Mouse (Mus musculus): ENCODE results near the gene Sergef.

Gene Sergef

DNA sequence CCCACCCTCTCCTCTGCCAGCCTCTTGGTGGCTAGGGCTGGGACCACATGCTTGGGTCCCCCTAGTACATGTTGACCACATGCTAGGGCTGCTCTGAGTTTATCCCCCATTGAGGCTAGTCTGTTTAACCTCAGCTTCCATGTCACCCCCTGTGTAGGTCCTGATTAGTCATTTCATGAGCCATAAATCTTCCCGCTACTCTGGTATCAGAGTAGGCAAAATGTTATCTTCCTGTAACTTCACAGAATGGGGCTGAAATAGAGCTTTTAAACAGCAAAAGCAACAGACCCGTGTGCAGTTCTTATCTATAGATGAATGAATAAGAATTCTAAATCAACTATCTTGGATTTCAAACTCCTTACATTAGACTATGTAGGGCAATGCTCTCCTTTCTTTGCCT, 138.1 kb downstream of the Sergef start:
- DNase-seq (ENCODE audit: low read depth, low spot score), result no peak

GRCm38 (mm10) chr7:46499561-46499960, 140.0 kb downstream of the Sergef start:
- no peak for DNase-seq (ENCODE audit: low read depth, low spot score)

DNA sequence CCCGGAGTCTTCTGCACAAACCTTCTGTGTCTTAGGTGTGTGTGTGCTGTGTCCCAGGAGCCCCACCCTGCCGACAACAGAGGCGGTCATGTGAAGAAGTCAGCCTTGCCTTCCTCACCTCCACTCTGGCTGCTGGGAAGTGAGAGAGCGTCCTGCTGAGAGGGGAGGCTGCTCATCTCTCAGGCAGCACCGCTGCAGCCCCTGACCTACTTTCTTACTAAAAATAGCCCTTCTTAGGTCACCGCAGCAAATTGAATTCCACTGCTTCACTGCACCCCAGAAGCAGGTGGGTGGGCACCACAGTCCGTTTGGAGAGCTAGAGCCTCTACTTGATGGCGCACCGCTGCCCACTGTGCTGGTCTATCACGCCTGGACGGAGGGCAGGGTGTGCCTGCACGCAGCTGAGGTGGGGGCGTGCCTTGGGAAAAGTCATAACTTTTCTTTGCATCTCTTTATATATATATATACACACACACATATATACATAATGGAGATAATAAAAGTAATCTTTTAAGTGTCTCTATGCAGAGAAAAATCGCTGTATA, 147.4 kb downstream of the Sergef start:
- DNase-seq (ENCODE audit: low read depth, low spot score), result no peak

DNA sequence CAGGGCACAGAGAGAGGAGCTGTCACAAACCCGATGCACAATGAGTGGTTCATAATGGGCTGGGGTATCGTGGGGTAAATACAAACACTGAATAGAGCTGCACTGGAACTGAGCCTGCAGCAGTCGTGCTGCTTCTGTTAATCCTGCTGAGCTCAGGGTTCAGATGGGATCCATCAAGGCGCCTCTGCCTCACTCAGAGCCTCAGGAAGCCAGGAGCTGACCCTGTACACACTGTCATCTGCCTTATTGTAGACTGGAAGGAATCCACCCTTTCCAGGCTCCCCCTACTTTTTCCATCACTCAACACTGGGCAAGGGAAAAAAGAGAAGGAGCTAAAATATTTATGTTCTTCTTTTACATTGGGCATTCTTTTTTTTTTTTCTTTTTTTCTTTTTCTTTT, 152.3 kb downstream of the Sergef start:
- no peak for DNase-seq (ENCODE audit: low read depth, low spot score)

- DNase-seq (ENCODE audit: low read depth, low spot score), result no peak
Observed at GRCm38 (mm10) chr7:46486761-46487160, 152.8 kb downstream of the Sergef start.

GRCm38 (mm10) chr7:46484223-46484622, 155.4 kb downstream of the Sergef start:
- no peak for DNase-seq (ENCODE audit: low read depth, low spot score)

GRCm38 (mm10) chr7:46483050-46483449, 156.6 kb downstream of the Sergef start:
- DNase-seq (ENCODE audit: low read depth, low spot score), result no peak

- no peak for DNase-seq (ENCODE audit: low read depth, low spot score)
Observed at GRCm38 (mm10) chr7:46482099-46482531, 157.5 kb downstream of the Sergef start.

DNA sequence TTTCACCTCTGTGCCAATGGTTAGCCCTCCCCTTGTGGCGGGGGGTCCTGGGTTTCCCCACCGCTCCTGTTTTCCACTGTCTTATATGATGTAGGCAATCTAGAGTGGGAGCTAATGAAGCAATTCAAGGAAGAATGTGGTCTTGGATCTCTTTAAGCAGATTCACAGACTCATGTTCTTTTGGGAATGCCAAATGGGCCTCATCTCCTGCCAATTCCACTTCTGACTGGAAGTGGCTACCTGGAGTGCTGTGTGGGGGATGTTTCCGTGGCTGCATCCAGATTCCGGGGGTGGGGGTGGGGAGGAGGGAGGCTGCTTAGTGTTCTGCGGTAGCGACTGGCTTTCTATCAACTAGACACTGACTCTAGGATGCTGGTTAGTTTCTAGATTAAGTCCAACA, 159.8 kb downstream of the Sergef start:
- no peak for DNase-seq (ENCODE audit: low read depth, low spot score)

- DNase-seq (ENCODE audit: low read depth, low spot score), result no peak
Observed at GRCm38 (mm10) chr7:46477456-46477855, 162.2 kb downstream of the Sergef start.

GRCm38 (mm10) chr7:46475464-46475863, 164.1 kb downstream of the Sergef start:
- DNase-seq (ENCODE audit: low read depth, low spot score), result no peak

GRCm38 (mm10) chr7:46473141-46473540, 166.5 kb downstream of the Sergef start:
- DNase-seq (ENCODE audit: low read depth, low spot score), result no peak

- DNase-seq (ENCODE audit: low read depth, low spot score), result no peak
Observed at GRCm38 (mm10) chr7:46471054-46471737, 168.4 kb downstream of the Sergef start.

- no peak for DNase-seq (ENCODE audit: low read depth, low spot score)
Observed at GRCm38 (mm10) chr7:46469542-46469941, 170.1 kb downstream of the Sergef start.

- no peak for DNase-seq (ENCODE audit: low read depth, low spot score)
Observed at GRCm38 (mm10) chr7:46466422-46466981, 173.1 kb downstream of the Sergef start.

DNA sequence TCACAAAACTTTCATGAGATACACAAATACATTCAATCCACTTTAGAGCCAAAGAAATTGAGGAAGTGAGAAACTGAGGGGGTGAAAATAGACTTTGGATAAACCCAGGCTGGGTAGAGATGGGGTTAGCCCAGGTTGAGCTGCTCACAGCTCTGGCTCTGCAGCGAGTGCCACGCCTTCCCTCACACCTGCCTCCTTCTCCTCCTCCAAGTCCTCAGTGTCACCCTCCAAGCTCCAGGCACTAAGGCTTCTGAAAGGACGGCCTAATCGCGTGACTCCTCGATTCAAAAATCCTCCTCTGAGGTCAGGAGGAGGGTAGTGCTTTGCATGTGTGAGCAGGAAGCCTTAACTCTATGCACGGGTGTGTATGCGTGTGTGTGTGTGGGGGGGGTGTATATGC, 176.5 kb downstream of the Sergef start:
- no peak for DNase-seq (ENCODE audit: low read depth, low spot score)

- DNase-seq (ENCODE audit: low read depth, low spot score), result no peak
Observed at GRCm38 (mm10) chr7:46462287-46462686, 177.3 kb downstream of the Sergef start.

DNA sequence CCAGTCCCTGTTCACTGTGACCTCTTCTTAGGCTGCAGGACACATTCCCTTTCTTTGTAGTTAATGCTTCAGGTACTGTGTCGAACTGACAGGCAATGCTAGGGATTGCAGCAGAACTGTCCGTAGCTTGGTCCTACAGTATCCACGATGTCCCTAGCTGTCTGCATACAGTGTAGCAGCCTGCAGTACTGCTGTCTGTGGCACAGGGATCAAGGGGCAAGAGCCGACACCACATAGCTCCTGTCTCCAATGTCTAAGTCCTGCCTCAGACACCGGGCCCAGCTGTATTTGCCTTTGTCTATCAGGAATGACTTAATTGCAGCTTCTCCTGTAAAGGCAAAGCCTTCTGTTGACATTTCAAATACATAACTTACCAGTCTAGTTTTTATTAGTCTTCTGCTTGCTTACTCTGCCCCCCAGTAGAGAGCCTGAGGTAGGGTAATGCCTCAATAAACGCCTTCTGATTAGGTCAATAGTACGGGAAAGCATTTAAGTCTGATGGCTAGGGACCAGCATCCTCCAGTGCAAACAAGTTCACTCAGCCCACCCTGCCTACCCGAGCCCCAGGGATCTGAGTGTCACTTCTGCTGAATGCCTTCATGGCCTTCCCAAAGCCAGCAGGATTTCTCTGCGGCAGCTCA, 179.9 kb downstream of the Sergef start:
- no peak for DNase-seq (ENCODE audit: low read depth, low spot score)

- DNase-seq (ENCODE audit: low read depth, low spot score), result no peak
Observed at GRCm38 (mm10) chr7:46459200-46459599, 180.4 kb downstream of the Sergef start.

- no peak for DNase-seq (ENCODE audit: low read depth, low spot score)
Observed at GRCm38 (mm10) chr7:46457889-46458288, 181.7 kb downstream of the Sergef start.

DNA sequence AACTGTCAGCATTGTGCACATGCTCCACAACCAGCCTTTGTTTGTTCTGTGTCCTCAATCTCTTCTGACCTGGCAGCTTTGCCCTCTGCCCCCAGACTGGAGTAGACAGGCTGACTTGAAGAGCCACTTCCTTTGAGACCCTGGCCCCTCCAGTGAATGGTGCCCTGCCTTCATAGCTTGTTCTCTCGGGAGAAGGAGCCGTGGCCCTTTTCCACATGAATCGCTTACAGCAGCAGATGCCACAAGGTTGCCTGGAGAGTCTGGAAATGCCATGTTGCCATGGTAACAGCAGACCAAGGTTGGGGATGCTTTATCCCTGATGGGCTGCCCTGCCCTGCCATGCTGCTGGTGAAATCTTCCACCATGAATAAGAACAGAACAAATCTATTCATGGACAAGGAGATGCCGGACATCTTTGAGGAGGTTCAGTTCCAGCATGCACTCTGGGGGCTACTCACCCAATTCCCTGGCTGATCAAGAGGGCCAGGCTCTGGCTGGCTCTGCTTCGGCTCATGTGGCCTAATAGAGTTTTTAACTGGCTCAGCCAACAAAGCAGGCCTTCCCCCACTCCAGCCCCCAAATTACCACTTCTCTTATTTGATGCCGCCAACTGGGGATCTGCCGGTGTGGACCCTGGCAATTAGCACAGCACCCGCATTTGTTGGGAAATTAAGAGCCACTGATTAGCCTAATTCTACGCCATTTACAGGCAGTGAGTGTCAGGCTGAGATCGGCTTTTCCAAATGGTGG, 185.5 kb downstream of the Sergef start:
- DNase-seq (ENCODE audit: low read depth, low spot score), result no peak
